Mouse (Mus musculus): ENCODE data around the gene Stard5. TPM values are rescaled to one million over a fixed set of nuclear protein-coding genes. Genes with fewer than 3 reads are reported as not detected.

Gene Stard5
- polyA plus RNA-seq, 1 experiment from 2014 or later = 5.9 TPM

- Histone ChIP-seq H3K9me3 (no peaks in the 10 kb centered on the region), H3K36me3 (replicated peaks) (no peaks in the 10 kb centered on the region), H3K27me3 (replicated peaks) (no peaks in the 10 kb centered on the region)
Measured at GRCm38 (mm10) chr7:83658716-83659115, 27.0 kb downstream of the Stard5 start.

GRCm38 (mm10) chr7:83659159-83660065 is 27.7 kb downstream of the Stard5 start:
- no peaks in the 10 kb centered on the region for H3K36me3 ChIP-seq (replicated peaks)
- no peak overlapping the region for H3K27ac ChIP-seq
- no peak overlapping the region for H3K4me2 ChIP-seq
- H3K9ac ChIP-seq = no peak overlapping the region
- no peaks in the 10 kb centered on the region for H3K4me1 ChIP-seq
- H3K27me3 ChIP-seq (replicated peaks) = no peaks in the 10 kb centered on the region
- no peaks in the 10 kb centered on the region for H3K9me3 ChIP-seq
- no peak for ATAC-seq (replicated peaks)
- WGBS = 91% methylated on average over 9 of the region's 9 CpGs
- no peak overlapping the region for H3K4me3 ChIP-seq

More at GRCm38 (mm10) chr7:83658716-83659115, 27.0 kb downstream of the Stard5 start:
- H3K4me3 ChIP-seq = no peak overlapping the region
- H3K9ac ChIP-seq = no peak overlapping the region
- ATAC-seq (replicated peaks) = no peak
- WGBS = 86% methylated on average over 1 of the region's 1 CpGs
- H3K4me2 ChIP-seq = no peak overlapping the region
- no peaks in the 10 kb centered on the region for H3K4me1 ChIP-seq
- H3K27ac ChIP-seq = no peak overlapping the region

GRCm38 (mm10) chr7:83660273-83660691 is 28.5 kb downstream of the Stard5 start:
- Histone ChIP-seq H3K9me3 (no peaks in the 10 kb centered on the region), H3K27me3 (replicated peaks) (no peaks in the 10 kb centered on the region), H3K27ac (no peak overlapping the region), H3K4me3 (no peak overlapping the region), H3K4me2 (no peak overlapping the region), H3K36me3 (replicated peaks) (no peaks in the 10 kb centered on the region), H3K4me1 (no peaks in the 10 kb centered on the region), H3K9ac (no peak overlapping the region)
- no peak for ATAC-seq (replicated peaks)
- WGBS = 94% methylated on average over 11 of the region's 11 CpGs

- H3K9me3 ChIP-seq = no peaks in the 10 kb centered on the region
- no peak overlapping the region for H3K4me3 ChIP-seq
- H3K4me1 ChIP-seq = no peaks in the 10 kb centered on the region
- 90% methylated on average over 10 of the region's 10 CpGs for WGBS
- no peaks in the 10 kb centered on the region for H3K27me3 ChIP-seq (replicated peaks)
- H3K36me3 ChIP-seq (replicated peaks) = no peaks in the 10 kb centered on the region
- H3K27ac ChIP-seq = no peak overlapping the region
- ATAC-seq (replicated peaks) = no peak
- no peak overlapping the region for H3K4me2 ChIP-seq
- H3K9ac ChIP-seq = no peak overlapping the region
Measured at GRCm38 (mm10) chr7:83661031-83661430, 29.3 kb downstream of the Stard5 start.

GRCm38 (mm10) chr7:83661763-83662162 is 30.0 kb downstream of the Stard5 start:
- no peak overlapping the region for H3K4me2 ChIP-seq
- H3K4me1 ChIP-seq = no peaks in the 10 kb centered on the region
- 93% methylated on average over 3 of the region's 3 CpGs for WGBS
- no peak overlapping the region for H3K4me3 ChIP-seq
- no peak overlapping the region for H3K27ac ChIP-seq
- no peaks in the 10 kb centered on the region for H3K27me3 ChIP-seq (replicated peaks)
- H3K9me3 ChIP-seq = no peaks in the 10 kb centered on the region
- H3K9ac ChIP-seq = no peak overlapping the region
- no peak for ATAC-seq (replicated peaks)
- H3K36me3 ChIP-seq (replicated peaks) = no peaks in the 10 kb centered on the region

GRCm38 (mm10) chr7:83662711-83663375 is 31.1 kb downstream of the Stard5 start:
- H3K4me1 ChIP-seq = no peaks in the 10 kb centered on the region
- no peak overlapping the region for H3K27ac ChIP-seq
- no peak overlapping the region for H3K9ac ChIP-seq
- 84% methylated on average over 6 of the region's 6 CpGs for WGBS
- no peaks in the 10 kb centered on the region for H3K27me3 ChIP-seq (replicated peaks)
- no peak for ATAC-seq (replicated peaks)
- no peaks in the 10 kb centered on the region for H3K36me3 ChIP-seq (replicated peaks)
- H3K4me2 ChIP-seq = no peak overlapping the region
- no peak overlapping the region for H3K4me3 ChIP-seq
- no peaks in the 10 kb centered on the region for H3K9me3 ChIP-seq

- Histone ChIP-seq H3K27ac (no peak overlapping the region), H3K4me1 (no peaks in the 10 kb centered on the region), H3K27me3 (replicated peaks) (no peaks in the 10 kb centered on the region), H3K36me3 (replicated peaks) (no peaks in the 10 kb centered on the region), H3K4me3 (no peak overlapping the region), H3K9ac (no peak overlapping the region), H3K4me2 (no peak overlapping the region), H3K9me3 (no peaks in the 10 kb centered on the region)
- no peak for ATAC-seq (replicated peaks)
- 88% methylated on average over 4 of the region's 4 CpGs for WGBS
Measured at GRCm38 (mm10) chr7:83666087-83666595, 34.4 kb downstream of the Stard5 start.

GRCm38 (mm10) chr7:83667936-83668645 is 36.3 kb downstream of the Stard5 start:
- Histone ChIP-seq H3K36me3 (replicated peaks) (no peaks in the 10 kb centered on the region), H3K27ac (no peak overlapping the region), H3K4me2 (no peak overlapping the region), H3K9me3 (no peaks in the 10 kb centered on the region), H3K4me1 (no peaks in the 10 kb centered on the region), H3K9ac (no peak overlapping the region), H3K27me3 (replicated peaks) (no peaks in the 10 kb centered on the region), H3K4me3 (no peak overlapping the region)
- ATAC-seq (replicated peaks) = no peak
- WGBS = 83% methylated on average over 5 of the region's 5 CpGs

- no peaks in the 10 kb centered on the region for H3K9me3 ChIP-seq
- H3K27ac ChIP-seq = no peak overlapping the region
- H3K4me2 ChIP-seq = no peak overlapping the region
- no peaks in the 10 kb centered on the region for H3K4me1 ChIP-seq
- no peaks in the 10 kb centered on the region for H3K27me3 ChIP-seq (replicated peaks)
- ATAC-seq (replicated peaks) = peak; percentile 78
- H3K9ac ChIP-seq = no peak overlapping the region
- WGBS = 15% methylated on average over 1 of the region's 1 CpGs
- no peak overlapping the region for H3K4me3 ChIP-seq
- H3K36me3 ChIP-seq (replicated peaks) = no peaks in the 10 kb centered on the region
Measured at GRCm38 (mm10) chr7:83668724-83669123, 37.0 kb downstream of the Stard5 start.

- no peak overlapping the region for H3K9ac ChIP-seq
- no peak for ATAC-seq (replicated peaks)
- WGBS = 89% methylated on average over 6 of the region's 6 CpGs
- no peaks in the 10 kb centered on the region for H3K4me1 ChIP-seq
- no peaks in the 10 kb centered on the region for H3K36me3 ChIP-seq (replicated peaks)
- no peaks in the 10 kb centered on the region for H3K27me3 ChIP-seq (replicated peaks)
- H3K9me3 ChIP-seq = no peaks in the 10 kb centered on the region
- H3K27ac ChIP-seq = no peak overlapping the region
- no peak overlapping the region for H3K4me2 ChIP-seq
- H3K4me3 ChIP-seq = no peak overlapping the region
Measured at GRCm38 (mm10) chr7:83671573-83671972, 39.8 kb downstream of the Stard5 start.

- 40% methylated on average over 5 of the region's 5 CpGs for WGBS
Measured at GRCm38 (mm10) chr7:83675545-83676254, 43.9 kb downstream of the Stard5 start.

More at GRCm38 (mm10) chr7:83675545-83676254, 43.9 kb downstream of the Stard5 start:
- no peaks in the 10 kb centered on the region for H3K36me3 ChIP-seq (replicated peaks)
- no peak overlapping the region for H3K4me2 ChIP-seq
- H3K4me3 ChIP-seq = no peak overlapping the region
- H3K27ac ChIP-seq = no peak overlapping the region
- no peak overlapping the region for H3K9ac ChIP-seq
- 0 out of 2 replicates have a peak, but pooled peaks have one; percentile 42 for ATAC-seq (replicated peaks)
- H3K9me3 ChIP-seq = no peaks in the 10 kb centered on the region
- H3K27me3 ChIP-seq (replicated peaks) = no peaks in the 10 kb centered on the region
- H3K4me1 ChIP-seq = no peaks in the 10 kb centered on the region
